Mouse (Mus musculus) adrenal gland (tissue): ENCODE data around the gene Jup.

Experiments
- intact Hi-C: fragments of 180-260 bp; cut with DNase I; formaldehyde crosslinking; loops from one replicate; pipeline ENCODE4 v1.15.1; 2025
- long read RNA-seq, 2 experiments: library from polyadenylated mRNA; unstranded; transcript quantifications; one replicate each; pipeline ENCODE4 v2.0.0; 2020; ENCODE audit warnings: borderline replicate concordance in 1 of 2; ENCODE audit not compliant: insufficient replicate concordance in 1 of 2

The Jup gene
- long read RNA-seq, experiment 1, transcript Jup-201 (14 exons, 3,205 nt), result major isoform, 8 of 14 reads
- long read RNA-seq, experiment 1, partial matches to known transcripts, result 4 of 14 reads
- long read RNA-seq, experiment 1, other reads (novel, unspliced or antisense), result 2 of 14 reads
- long read RNA-seq, experiment 2, partial matches to known transcripts, result 2 of 14 reads
- long read RNA-seq, experiment 2, other reads (novel, unspliced or antisense), result 7 of 14 reads

- intact Hi-C loops, result no loop called here
These were observed at the start of gene Jup for GRCm38 (mm10) chr11:100397600-100398389. Jup (minus strand) TSS chr11:100397763.

GRCm38 (mm10) chr11:100442625-100443024, 45.1 kb upstream of the Jup start:
- intact Hi-C loops, result no loop called here

GRCm38 (mm10) chr11:100441797-100442196, 44.2 kb upstream of the Jup start, which contains the start of the genes Nt5c3b and Klhl10:
Nt5c3b (minus strand) TSS chr11:100441808.
Klhl10 (plus strand) TSS chr11:100441917.
- intact Hi-C loops, result no loop called here

- intact Hi-C loops, result no loop called here
These were observed 43.3 kb upstream of the Jup start for GRCm38 (mm10) chr11:100440691-100441522.

- intact Hi-C loops, result no loop called here
These were observed 40.3 kb upstream of the Jup start for GRCm38 (mm10) chr11:100437901-100438300.

- intact Hi-C loops, result no loop called here
These were observed 38.2 kb upstream of the Jup start for GRCm38 (mm10) chr11:100435678-100436246.

- intact Hi-C loops, result no loop called here
These were observed 34.4 kb upstream of the Jup start for GRCm38 (mm10) chr11:100432002-100432401.

GRCm38 (mm10) chr11:100430052-100430451, 32.5 kb upstream of the Jup start:
- intact Hi-C loops, result no loop called here

DNA sequence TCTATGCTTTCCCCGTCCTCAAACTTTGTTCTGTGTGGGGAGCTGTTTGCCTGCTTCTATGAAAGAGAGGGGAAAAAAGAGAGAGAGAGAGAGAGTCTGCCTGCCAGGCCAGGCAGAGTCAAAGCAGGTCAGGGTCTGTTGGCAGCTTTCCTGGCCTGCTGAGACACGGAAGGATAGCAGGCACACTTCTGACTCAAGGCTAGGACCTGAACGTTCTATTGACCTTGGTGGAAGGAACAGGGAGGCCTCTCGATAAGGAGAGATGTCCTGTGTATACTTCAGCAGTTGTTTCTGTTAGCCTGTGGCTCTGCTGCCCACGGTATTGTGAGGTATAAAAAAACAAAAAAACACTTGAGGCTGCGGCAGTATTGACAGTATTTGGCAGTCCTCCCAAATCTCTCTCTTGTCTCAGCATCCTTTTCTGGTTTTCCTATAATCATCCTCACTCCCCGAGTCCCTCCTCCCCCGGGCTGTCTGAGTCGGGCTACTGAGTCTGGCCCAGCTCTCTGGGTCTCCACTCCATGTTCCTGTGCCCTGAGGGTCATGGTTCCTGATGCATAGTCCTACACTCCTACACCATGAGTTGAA, 31.1 kb upstream of the Jup start:
- intact Hi-C loops, result loop anchor here (5.0 kb wide), 2 partner anchors 44 to 129 kb away; partner anchors contain the start of gene Klhl11

GRCm38 (mm10) chr11:100426820-100427219, 29.3 kb upstream of the Jup start:
- intact Hi-C loops, result loop anchor here (2.0 to 5.0 kb wide), 3 partner anchors 45 to 274 kb away; partner anchors contain the start of gene Klhl11

GRCm38 (mm10) chr11:100425851-100426250, 28.3 kb upstream of the Jup start:
- intact Hi-C loops, result loop anchor here (2.0 to 5.0 kb wide), 3 partner anchors 46 to 275 kb away; partner anchors contain the start of gene Klhl11

DNA sequence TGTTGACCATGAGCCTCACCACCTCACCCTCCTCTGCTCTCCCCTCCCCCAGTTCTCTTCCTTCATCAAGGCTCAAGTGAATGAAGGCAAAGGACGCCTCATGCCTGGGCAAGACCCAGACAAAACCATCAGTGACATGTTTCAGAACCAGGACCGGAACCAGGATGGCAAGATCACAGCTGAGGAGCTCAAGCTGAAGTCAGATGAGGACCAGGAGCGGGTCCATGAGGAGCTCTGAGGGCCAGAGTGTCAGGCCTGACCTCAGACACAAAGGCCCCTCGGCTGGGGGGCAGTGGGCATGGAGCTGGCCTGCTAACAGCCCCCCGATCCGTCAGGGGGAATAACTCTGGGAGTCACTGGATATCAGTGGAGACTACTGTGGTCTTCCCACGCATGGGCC, 26.3 kb upstream of the Jup start:
- intact Hi-C loops, result no loop called here

- intact Hi-C loops, result no loop called here
These were observed 24.0 kb upstream of the Jup start for GRCm38 (mm10) chr11:100421537-100421936.

- intact Hi-C loops, result no loop called here
These were observed 17.6 kb upstream of the Jup start, which contains the start of gene Fkbp10 for GRCm38 (mm10) chr11:100414914-100415822. Fkbp10 (plus strand) TSS chr11:100415697.

DNA sequence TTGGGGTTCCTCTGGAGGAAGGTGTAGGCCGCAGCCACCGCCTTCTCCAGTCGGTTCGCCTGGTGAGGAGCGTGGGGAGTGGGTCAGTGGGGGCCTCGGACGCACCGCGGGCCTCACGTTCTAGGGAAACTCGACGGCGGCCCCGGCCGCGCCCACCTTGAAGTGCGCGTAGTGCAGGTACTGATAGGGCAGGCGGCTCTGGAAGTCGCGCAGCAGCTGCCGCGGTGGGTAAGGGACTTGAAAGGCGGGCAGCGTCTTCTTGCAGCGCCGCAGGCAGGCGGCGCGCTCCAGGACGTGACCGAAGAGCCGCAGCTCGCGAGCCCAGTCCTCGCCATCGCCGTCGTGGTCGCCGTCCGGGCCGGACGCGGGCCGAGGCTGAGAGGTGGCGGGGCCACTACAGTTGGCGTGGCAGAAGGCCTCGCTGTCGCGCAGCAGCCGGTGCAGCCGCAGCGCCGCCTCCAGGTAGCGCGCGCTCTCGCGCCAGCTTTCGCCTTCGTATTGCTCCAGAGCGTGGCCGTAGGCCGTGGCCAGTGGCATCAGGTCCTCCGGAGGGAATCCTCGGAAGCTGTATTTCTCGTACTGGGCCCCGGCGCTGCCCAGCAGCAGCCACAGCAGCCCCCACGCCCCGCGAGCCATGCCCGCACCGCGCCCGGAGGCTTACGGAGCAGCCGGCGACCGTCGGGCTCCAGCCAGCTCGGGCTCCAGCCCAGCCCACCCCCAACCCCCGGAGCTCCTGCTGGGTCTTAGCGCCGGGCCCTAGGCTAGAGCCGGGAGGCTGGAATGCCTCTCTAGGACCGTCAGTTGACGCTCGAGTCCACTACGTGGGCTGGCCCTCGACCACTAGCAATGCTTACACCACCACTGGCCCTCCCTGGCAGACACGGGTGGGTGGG, 16.7 kb upstream of the Jup start, which contains the start of gene P3h4:
TSS of gene P3h4 (minus strand) at position 816 of the 893 bp plus-strand sequence.
- intact Hi-C loops, result no loop called here

- intact Hi-C loops, result no loop called here
These were observed 16.0 kb upstream of the Jup start for GRCm38 (mm10) chr11:100413541-100413940.

DNA sequence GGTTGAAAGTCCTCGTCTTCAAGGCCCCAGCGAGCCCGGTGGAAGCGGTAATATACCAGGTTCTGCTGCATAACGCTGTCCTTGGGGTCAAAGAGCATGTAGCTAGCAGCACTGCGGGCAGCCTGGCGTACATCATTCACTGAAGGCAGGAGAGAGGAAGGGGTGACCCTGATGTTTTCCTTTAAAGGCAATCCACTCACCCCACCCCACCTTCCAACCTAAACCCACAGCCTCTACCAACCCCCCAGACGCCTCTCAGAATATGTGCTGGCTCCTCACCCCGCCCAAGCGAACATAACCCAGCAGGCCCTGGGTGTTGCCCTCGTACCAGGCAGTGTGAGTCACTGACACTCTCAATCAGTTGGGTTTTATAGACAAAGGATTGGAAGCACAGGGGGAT, 14.2 kb upstream of the Jup start:
- intact Hi-C loops, result no loop called here

- intact Hi-C loops, result loop anchor here (2.0 kb wide), 1 partner anchor 47 kb away; no protein-coding TSS in a partner anchor
These were observed 12.1 kb upstream of the Jup start for GRCm38 (mm10) chr11:100409686-100410085.
